Mouse (Mus musculus) ES-Bruce4 (cell line): Measurements from ENCODE around the gene Ankrd60.

Experiments used
- CTCF ChIP-seq: IDR thresholded peaks from one replicate; pipeline ENCODE4 v1.8.1; 2011; ENCODE audit warnings: low read depth, low read length
- POLR2A ChIP-seq: IDR thresholded peaks from one replicate; pipeline ENCODE4 v1.8.1; 2011; ENCODE audit warnings: low read length; ENCODE audit not compliant: insufficient read depth

DNA sequence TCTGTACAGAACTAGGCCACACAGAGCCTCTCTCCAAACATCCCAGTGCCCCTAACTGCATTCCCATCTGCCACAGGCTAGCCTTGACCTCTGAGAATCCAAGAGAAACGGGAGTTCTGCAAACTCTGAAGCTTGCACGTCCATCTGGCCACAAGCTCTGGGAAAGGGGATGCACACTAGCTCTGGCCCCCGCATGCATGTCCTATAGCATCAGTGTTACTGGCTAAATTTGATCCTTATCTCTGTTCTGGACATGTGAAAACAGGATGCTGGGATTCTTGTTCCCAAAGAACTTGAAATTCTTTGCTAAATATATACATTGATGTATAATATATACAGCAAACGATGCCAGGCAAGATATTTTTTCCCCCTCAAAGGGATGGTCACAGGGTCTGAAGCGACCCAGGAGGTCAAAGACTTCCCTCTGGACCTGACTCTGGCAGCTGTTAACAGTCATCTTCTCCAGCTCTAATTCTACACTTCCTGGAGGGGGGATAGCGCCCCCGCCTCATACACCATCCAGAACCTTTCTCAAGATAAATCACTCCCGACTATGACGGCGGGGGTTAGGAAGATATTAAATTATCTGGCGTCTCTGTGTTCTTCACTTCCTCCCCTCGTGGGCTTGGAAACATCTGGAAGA, 19.3 kb downstream of the Ankrd60 start:
- TF ChIP-seq CTCF (no peak), POLR2A (no peak)
